Mouse (Mus musculus) midbrain, postnatal 0 days (tissue): ENCODE measurements at regions not wholly inside any gene's neighbourhood (a gene's known extent, or its start where the extent isn't known, plus 50 kb on each side); places are given as distances from the start of the nearest gene placed in this dataset.
A peak's percentile ranks its signal among the peaks of the same experiment; 100 is the strongest.

Source experiments
- ATAC-seq: fragments of 200-750 bp; cut with Nextera tagmentation; 2 replicates; pipeline ENCODE4 v1.8.0; 2017; ENCODE audit warnings: moderate number of reproducible peaks, mild to moderate bottlenecking, moderate TSS enrichment, moderate library complexity; ENCODE audit not compliant: low FRiP score
- DNase-seq: peaks from one replicate; pipeline ENCODE4 v3.0.0-alpha.2; 2015; ENCODE audit warnings: low spot score
- H3K27ac ChIP-seq: fragments of 300-500 bp; sonication (generic); 2 replicates; pipeline ENCODE4 v1.5.1; 2014; ENCODE audit warnings: low read depth, mild to moderate bottlenecking, low read length, mixed read lengths
- H3K27me3 ChIP-seq: fragments of 300-500 bp; sonication (generic); 2 replicates; pipeline ENCODE4 v1.6.1; 2014; ENCODE audit warnings: low read length, control low read depth, mixed read lengths; ENCODE audit not compliant: insufficient read depth
- H3K36me3 ChIP-seq: fragments of 300-500 bp; sonication (generic); 2 replicates; pipeline ENCODE4 v1.6.1; 2014; ENCODE audit warnings: low read length, control low read depth, mixed read lengths; ENCODE audit not compliant: insufficient read depth
- H3K4me1 ChIP-seq: fragments of 300-500 bp; sonication (generic); 2 replicates; pipeline ENCODE4 v1.6.1; 2014; ENCODE audit warnings: mild to moderate bottlenecking, control low read depth, antibody characterized with exemption, low read length, mixed read lengths; ENCODE audit not compliant: insufficient read depth
- H3K4me2 ChIP-seq: fragments of 300-500 bp; sonication (generic); 2 replicates; pipeline ENCODE4 v1.6.1; 2014; ENCODE audit warnings: low read depth, mild to moderate bottlenecking, low read length, mixed read lengths; ENCODE audit not compliant: poor library complexity, severe bottlenecking
- H3K4me3 ChIP-seq: fragments of 300-500 bp; sonication (generic); 2 replicates; pipeline ENCODE4 v1.5.1; 2014; ENCODE audit warnings: low read depth, mild to moderate bottlenecking, low read length, moderate library complexity
- H3K9ac ChIP-seq: fragments of 300-500 bp; sonication (generic); replicated peaks from 2 replicates; pipeline ENCODE4 v1.6.1; 2014; ENCODE audit warnings: mild to moderate bottlenecking, low read length, moderate library complexity, mixed read lengths; ENCODE audit not compliant: poor library complexity, severe bottlenecking
- H3K9me3 ChIP-seq: fragments of 300-500 bp; sonication (generic); 2 replicates; pipeline ENCODE4 v1.6.1; 2016; ENCODE audit warnings: low read length, control low read depth
- CTCF ChIP-seq: IDR thresholded peaks from 2 replicates; pipeline ENCODE4 v1.5.1; 2016; ENCODE audit warnings: antibody characterized with exemption, mild to moderate bottlenecking
- WGBS: fragments of 180-500 bp; shearing (Covaris S2); extraction: QIAGEN DNeasy Blood & Tissue Kit; methylation state at CpG from one replicate; pipeline ENCODE4 v1.1.7; 2014; 5-methylcytosine and 5-hydroxymethylcytosine counted together

- ATAC-seq, result no peak
- Histone ChIP-seq H3K27me3 (no peaks in the 10 kb centered on the region), H3K4me1 (no peaks in the 10 kb centered on the region), H3K9me3 (no peaks in the 10 kb centered on the region), H3K4me3 (no peak overlapping the region), H3K27ac (no peak overlapping the region), H3K36me3 (no peaks in the 10 kb centered on the region), H3K4me2 (no peak overlapping the region), H3K9ac (no peak overlapping the region)
- TF ChIP-seq CTCF, result no peak
- no peak for DNase-seq
- 68% methylated on average over 11 of the region's 11 CpGs for whole genome bisulfite sequencing
These were observed 82.3 kb upstream of the Ubl3 start for GRCm38 (mm10) chr5:148634919-148635356.

GRCm38 (mm10) chr5:148633999-148634398 is 81.4 kb upstream of the Ubl3 start:
- Histone ChIP-seq H3K27me3 (no peaks in the 10 kb centered on the region), H3K27ac (no peak overlapping the region), H3K4me3 (no peak overlapping the region), H3K9me3 (no peaks in the 10 kb centered on the region), H3K4me2 (no peak overlapping the region), H3K36me3 (no peaks in the 10 kb centered on the region), H3K4me1 (no peaks in the 10 kb centered on the region), H3K9ac (no peak overlapping the region)
- no peak; the same call in 1 of the 2 replicates for ATAC-seq
- no peak for DNase-seq
- 49% methylated on average over 5 of the region's 5 CpGs for WGBS
- no peak for TF ChIP-seq CTCF

GRCm38 (mm10) chr5:148633331-148633730 is 80.7 kb upstream of the Ubl3 start:
- ATAC-seq, result no peak
- WGBS, result 89% methylated on average over 6 of the region's 6 CpGs

GRCm38 (mm10) chr5:148632516-148633170 is 80.1 kb upstream of the Ubl3 start:
- ATAC-seq, result 0 out of 2 replicates have a peak, but pooled peaks have one; percentile 23

More at GRCm38 (mm10) chr5:148633331-148633730, 80.7 kb upstream of the Ubl3 start:
- DNase-seq, result no peak
- Histone ChIP-seq H3K27ac (no peak overlapping the region), H3K4me2 (no peak overlapping the region), H3K4me1 (no peaks in the 10 kb centered on the region), H3K9me3 (no peaks in the 10 kb centered on the region), H3K4me3 (no peak overlapping the region), H3K27me3 (no peaks in the 10 kb centered on the region), H3K9ac (no peak overlapping the region), H3K36me3 (no peaks in the 10 kb centered on the region)
- TF ChIP-seq CTCF, result no peak

GRCm38 (mm10) chr5:148631566-148631965 is 79.0 kb upstream of the Ubl3 start:
- no peak for TF ChIP-seq CTCF

More at GRCm38 (mm10) chr5:148632516-148633170, 80.1 kb upstream of the Ubl3 start:
- no peak for TF ChIP-seq CTCF
- no peaks in the 10 kb centered on the region for H3K27me3 ChIP-seq
- 51% methylated on average over 11 of the region's 11 CpGs for WGBS
- no peak overlapping the region for H3K27ac ChIP-seq
- H3K4me2 ChIP-seq, result no peak overlapping the region
- no peaks in the 10 kb centered on the region for H3K36me3 ChIP-seq
- H3K9ac ChIP-seq, result no peak overlapping the region
- no peaks in the 10 kb centered on the region for H3K9me3 ChIP-seq
- DNase-seq, result peak; percentile 72
- no peaks in the 10 kb centered on the region for H3K4me1 ChIP-seq
- H3K4me3 ChIP-seq, result no peak overlapping the region

GRCm38 (mm10) chr5:148626014-148626413 is 73.4 kb upstream of the Ubl3 start:
- WGBS, result 91% methylated on average over 5 of the region's 5 CpGs
- no peak overlapping the region for H3K9ac ChIP-seq
- no peak overlapping the region for H3K4me2 ChIP-seq
- H3K4me3 ChIP-seq, result no peak overlapping the region
- H3K27ac ChIP-seq, result 0 out of 2 replicates have a peak overlapping the region, but pooled peaks have one; percentile 19
- ATAC-seq, result no peak
- no peaks in the 10 kb centered on the region for H3K27me3 ChIP-seq
- H3K36me3 ChIP-seq, result no peaks in the 10 kb centered on the region
- H3K4me1 ChIP-seq, result 0 out of 2 replicates have a peak, but pooled peaks cover 3% of the 10 kb centered on the region
- no peak for TF ChIP-seq CTCF
- no peaks in the 10 kb centered on the region for H3K9me3 ChIP-seq
- DNase-seq, result no peak

More at GRCm38 (mm10) chr5:148631566-148631965, 79.0 kb upstream of the Ubl3 start:
- 88% methylated on average over 5 of the region's 5 CpGs for WGBS
- Histone ChIP-seq H3K27ac (no peak overlapping the region), H3K9ac (no peak overlapping the region), H3K4me2 (no peak overlapping the region), H3K4me3 (no peak overlapping the region), H3K4me1 (no peaks in the 10 kb centered on the region), H3K9me3 (no peaks in the 10 kb centered on the region), H3K27me3 (no peaks in the 10 kb centered on the region), H3K36me3 (no peaks in the 10 kb centered on the region)
- ATAC-seq, result no peak
- DNase-seq, result no peak
